Mouse (Mus musculus) intestine, embryonic 15.5 days (tissue): ENCODE data around the gene Aco2. TPM values are rescaled to one million over a fixed set of nuclear protein-coding genes. Genes with fewer than 3 reads are reported as not detected.

Experiments used
- ATAC-seq: fragments of 200-750 bp; cut with Nextera tagmentation; 2 replicates; pipeline ENCODE4 v1.8.0; 2017; ENCODE audit warnings: moderate TSS enrichment, moderate library complexity
- H3K27ac ChIP-seq: fragments of 300-500 bp; sonication (generic); 2 replicates; pipeline ENCODE4 v1.5.1; 2015; ENCODE audit warnings: mild to moderate bottlenecking, inconsistent platforms
- H3K27me3 ChIP-seq: fragments of 300-500 bp; sonication (generic); replicated peaks from 2 replicates; pipeline ENCODE4 v1.6.1; 2015; ENCODE audit warnings: inconsistent platforms
- H3K36me3 ChIP-seq: fragments of 300-500 bp; sonication (generic); 2 replicates; pipeline ENCODE4 v1.6.1; 2015; ENCODE audit warnings: inconsistent platforms
- H3K4me1 ChIP-seq: fragments of 300-500 bp; sonication (generic); replicated peaks from 2 replicates; pipeline ENCODE4 v1.6.1; 2015; ENCODE audit warnings: inconsistent platforms
- H3K4me2 ChIP-seq: fragments of 300-500 bp; sonication (generic); replicated peaks from 2 replicates; pipeline ENCODE4 v1.6.1; 2015; ENCODE audit warnings: mild to moderate bottlenecking, inconsistent platforms
- H3K4me3 ChIP-seq: fragments of 300-500 bp; sonication (generic); replicated peaks from 2 replicates; pipeline ENCODE4 v1.5.1; 2015; ENCODE audit warnings: inconsistent platforms
- H3K9ac ChIP-seq: fragments of 300-500 bp; sonication (generic); 2 replicates; pipeline ENCODE4 v1.6.1; 2015; ENCODE audit warnings: inconsistent platforms
- H3K9me3 ChIP-seq: fragments of 300-500 bp; sonication (generic); 2 replicates; pipeline ENCODE4 v1.6.1; 2016; ENCODE audit warnings: inconsistent platforms
- WGBS: fragments of 180-500 bp; shearing (Covaris S2); methylation state at CpG from one replicate; pipeline ENCODE4 v1.1.7; 2015; 5-methylcytosine and 5-hydroxymethylcytosine counted together
- polyA plus RNA-seq: library from polyadenylated mRNA; unstranded; fragments of >200 nt; fragmentation: Nextera tagmentation; extraction: Ambion mirVana; gene quantifications from 2 replicates; pipeline ENCODE4 v1.2.1, GENCODE M21; 2015

Aco2 gene
- polyA plus RNA-seq, 1 experiment from 2014 or later: 227 TPM

GRCm38 (mm10) chr15:81964262-81964661 lies 92.2 kb downstream of the Aco2 start:
- Histone ChIP-seq H3K27ac (no peak overlapping the region), H3K4me2 (no peak overlapping the region), H3K4me3 (no peak overlapping the region), H3K36me3 (no peaks in the 10 kb centered on the region), H3K4me1 (0 out of 2 replicates have a peak, but pooled peaks cover 4% of the 10 kb centered on the region), H3K9ac (no peak overlapping the region), H3K9me3 (no peaks in the 10 kb centered on the region), H3K27me3 (no peaks in the 10 kb centered on the region)
- no peak for ATAC-seq
- WGBS: 44% methylated on average over 1 of the region's 1 CpGs

Other genes with a start within 250 kb of the Aco2 start
- gene L3mbtl2, start 208.4 kb upstream of the Aco2 start, polyA plus RNA-seq: 21.5 and 22.2 TPM in 2 replicates
- gene Chadl, start 175.0 kb upstream of the Aco2 start, polyA plus RNA-seq: 2.8 and 2.9 TPM in 2 replicates
- gene Zc3h7b, start 127.3 kb upstream of the Aco2 start, polyA plus RNA-seq: 16.8 and 17.2 TPM in 2 replicates
- 95.0 and 102 TPM in 2 replicates for gene Rangap1, start 126.8 kb upstream of the Aco2 start, polyA plus RNA-seq
- 15.9 and 17.7 TPM in 2 replicates for gene Tef, start 69.9 kb upstream of the Aco2 start, polyA plus RNA-seq
- 25.9 and 26.0 TPM in 2 replicates for gene Tob2, start 13.5 kb upstream of the Aco2 start, polyA plus RNA-seq
- 120 and 152 TPM in 2 replicates for gene Phf5a, start 398 bp upstream of the Aco2 start, polyA plus RNA-seq
- 65.5 and 80.4 TPM in 2 replicates for gene Polr3h, start 53.9 kb downstream of the Aco2 start, polyA plus RNA-seq
- gene Csdc2, start 64.5 kb downstream of the Aco2 start, polyA plus RNA-seq: 11.7 and 12.9 TPM in 2 replicates
- gene Pmm1, start 88.6 kb downstream of the Aco2 start, polyA plus RNA-seq: 22.5 and 23.2 TPM in 2 replicates
- not detected in 2 replicates for gene 1700029P11Rik, start 108.2 kb downstream of the Aco2 start, polyA plus RNA-seq
- gene Xrcc6, start 115.5 kb downstream of the Aco2 start, polyA plus RNA-seq: 76.1 and 79.6 TPM in 2 replicates
- gene Desi1, start 161.6 kb downstream of the Aco2 start, polyA plus RNA-seq: 19.8 and 21.3 TPM in 2 replicates
- 256 and 273 TPM in 2 replicates for gene Snu13, start 175.3 kb downstream of the Aco2 start, polyA plus RNA-seq
- not detected in 2 replicates for gene 4930407I10Rik, start 186.8 kb downstream of the Aco2 start, polyA plus RNA-seq
- not detected in 2 replicates for gene Mei1, start 197.7 kb downstream of the Aco2 start, polyA plus RNA-seq